Mouse (Mus musculus): ENCODE results near the gene Trim46.

Gene Trim46

GRCm38 (mm10) chr3:89210731-89211130, 35.4 kb downstream of the Trim46 start:
- no peak for DNase-seq (ENCODE audit: low read depth, low spot score)

- no peak for DNase-seq (ENCODE audit: low read depth, low spot score)
These were observed 35.9 kb downstream of the Trim46 start for GRCm38 (mm10) chr3:89210162-89210561.

GRCm38 (mm10) chr3:89209731-89210130, 36.4 kb downstream of the Trim46 start:
- no peak for DNase-seq (ENCODE audit: low read depth, low spot score)

GRCm38 (mm10) chr3:89208736-89209135, 37.4 kb downstream of the Trim46 start:
- no peak for DNase-seq (ENCODE audit: low read depth, low spot score)

GRCm38 (mm10) chr3:89208075-89208657, 37.9 kb downstream of the Trim46 start:
- DNase-seq (ENCODE audit: low read depth, low spot score), result no peak

GRCm38 (mm10) chr3:89206695-89207094, 39.4 kb downstream of the Trim46 start:
- DNase-seq (ENCODE audit: low read depth, low spot score), result no peak

GRCm38 (mm10) chr3:89206079-89206478, 40.0 kb downstream of the Trim46 start:
- DNase-seq (ENCODE audit: low read depth, low spot score), result no peak

- no peak for DNase-seq (ENCODE audit: low read depth, low spot score)
These were observed 43.0 kb downstream of the Trim46 start for GRCm38 (mm10) chr3:89203142-89203514.

- DNase-seq (ENCODE audit: low read depth, low spot score), result peak; percentile 93
These were observed 43.6 kb downstream of the Trim46 start, which contains the start of gene Gba for GRCm38 (mm10) chr3:89202253-89203141. TSS of gene Gba (plus strand) at chr3:89202928.

- no peak for DNase-seq (ENCODE audit: low read depth, low spot score)
These were observed 46.3 kb downstream of the Trim46 start for GRCm38 (mm10) chr3:89199839-89200238.

- DNase-seq (ENCODE audit: low read depth, low spot score), result peak; percentile 97
These were observed 49.9 kb downstream of the Trim46 start for GRCm38 (mm10) chr3:89195979-89196877.

- DNase-seq (ENCODE audit: low read depth, low spot score), result no peak
These were observed 52.3 kb downstream of the Trim46 start for GRCm38 (mm10) chr3:89193853-89194252.

GRCm38 (mm10) chr3:89193351-89193750, 52.8 kb downstream of the Trim46 start:
- DNase-seq (ENCODE audit: low read depth, low spot score), result peak; percentile 59

GRCm38 (mm10) chr3:89190436-89190835, 55.7 kb downstream of the Trim46 start:
- DNase-seq (ENCODE audit: low read depth, low spot score), result no peak

GRCm38 (mm10) chr3:89188478-89188875, 57.6 kb downstream of the Trim46 start:
- no peak for DNase-seq (ENCODE audit: low read depth, low spot score)

- DNase-seq (ENCODE audit: low read depth, low spot score), result no peak
These were observed 58.2 kb downstream of the Trim46 start for GRCm38 (mm10) chr3:89187690-89188477.

GRCm38 (mm10) chr3:89187197-89187596, 58.9 kb downstream of the Trim46 start:
- DNase-seq (ENCODE audit: low read depth, low spot score), result no peak

All from ES-CJ7 (cell line).